Mouse (Mus musculus): ENCODE measurements at regions not wholly inside any gene's neighbourhood (a gene's known extent, or its start where the extent isn't known, plus 50 kb on each side); places are given as distances from the start of the nearest gene placed in this dataset.
A peak's percentile ranks its signal among the peaks of the same experiment; 100 is the strongest.

DNA sequence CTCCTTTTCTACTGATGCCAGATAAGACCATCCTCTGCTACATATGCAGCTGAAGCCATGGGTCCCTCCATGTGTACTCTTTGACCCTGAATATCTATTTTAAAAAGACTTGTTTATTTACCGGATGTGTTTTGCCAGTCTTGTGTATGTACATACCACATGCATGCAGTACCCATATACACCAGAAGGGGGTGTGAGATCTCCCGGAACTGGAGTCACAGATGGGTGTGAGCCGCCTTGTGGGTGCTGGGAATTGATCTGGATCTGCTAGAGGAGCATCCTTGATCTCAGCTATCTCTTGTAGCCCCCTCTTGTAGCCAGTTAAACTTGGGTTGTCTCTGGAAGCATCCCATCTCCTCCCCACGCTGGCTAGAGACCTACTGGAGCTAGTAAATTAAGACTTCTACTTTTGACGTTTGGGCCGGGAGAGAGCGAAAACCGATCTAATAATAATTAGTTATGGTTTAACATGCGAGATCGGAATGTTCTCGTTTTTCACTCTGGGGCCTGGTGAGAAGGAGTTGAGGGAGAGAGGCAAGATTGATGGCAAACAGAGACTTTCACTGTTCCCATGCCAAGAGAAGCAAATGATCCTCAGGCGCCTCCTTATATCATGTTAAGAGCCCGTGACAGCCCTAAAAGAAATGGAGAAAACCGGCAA, 77.6 kb downstream of the Gas1 start:
- TF ChIP-seq CTCF (IDR thresholded peaks at IDR 0.05; ENCODE audit: insufficient read depth, low read length): 0 out of 2 replicates have a peak, but pooled peaks have one; percentile 10
- TF ChIP-seq POLR2A (IDR thresholded peaks at IDR 0.05; ENCODE audit: borderline replicate concordance, extremely low read depth, low read depth, low read length): no peak
